ENCODE assay signal across 8 mouse cellular contexts in genomic region chr5:149440180-149440573, GRCm38 (mm10). TPM values are rescaled to one million over a fixed set of nuclear protein-coding genes. Genes with fewer than 3 reads are reported as not detected.
DNase-seq lines count a peak whose midpoint lies in the region; ATAC-seq and TF ChIP-seq lines count a peak whose summit lies in the region.

No protein-coding gene starts in this region.

- peak; percentile 42; the same call in 1 of the 2 replicates for ATAC-seq in megakaryocyte-erythroid progenitor cell, adult 5-6 weeks (replicated peaks; ENCODE audit: low FRiP score, low TSS enrichment, poor library complexity, severe bottlenecking)

- H3K4me1 ChIP-seq in ES-E14 (ENCODE audit: control insufficient read depth in 2 of 2, insufficient read depth in 2 of 2, low read length in 2 of 2, poor library complexity in 1 of 2): peaks cover 3 to 5% of the 10 kb centered on the region in 2 experiments; a peak in 2 of 4 replicates
- peaks cover 33% of the 10 kb centered on the region for H3K4me1 ChIP-seq in cerebellum, adult 2 months (ENCODE audit: control insufficient read depth, insufficient read depth, low read length)
- H3K4me1 ChIP-seq in hindbrain, embryonic 10.5 days (replicated peaks): peaks cover 49% of the 10 kb centered on the region

- H3K36me3 ChIP-seq in ES-E14 (ENCODE audit: control insufficient read depth, insufficient read depth, low read length, poor library complexity, severe bottlenecking): no peaks in the 10 kb centered on the region
- H3K36me3 ChIP-seq in hindbrain, embryonic 10.5 days: no peaks in the 10 kb centered on the region

- no peaks in the 10 kb centered on the region for H3K9me3 ChIP-seq in ES-E14 (ENCODE audit: control insufficient read depth, insufficient read depth, low read depth, low read length)
- no peaks in the 10 kb centered on the region for H3K9me3 ChIP-seq in hindbrain, embryonic 10.5 days

- intact Hi-C loops in left cerebral cortex, adult 2 months (cut with DNase I): no loop called here

- DNase-seq in ES-E14 (ENCODE audit: low read depth, low spot score): no peak
- DNase-seq in cerebellum, adult 2 months: peak; percentile 96 to 98
- peak; percentile 44 for DNase-seq in forelimb bud, embryonic 11.5 days (ENCODE audit: low read depth, low spot score)
- peak; percentile 85 for DNase-seq in hindbrain, embryonic 10.5 days (ENCODE audit: low spot score)
- peak; percentile 64 to 76 for DNase-seq in left cerebral cortex, adult 2 months (ENCODE audit: extremely low spot score in 1 of 2, low spot score in 2 of 2)
- DNase-seq in right cerebral cortex, postnatal 25 days: peak; percentile 80
- DNase-seq in spleen, adult 12 weeks (ENCODE audit: low spot score): no peak

- no peak overlapping the region for H3K9ac ChIP-seq in ES-E14 (ENCODE audit: insufficient read depth, low read depth, low read length, poor library complexity, severe bottlenecking)

- no peaks in the 10 kb centered on the region for H3K27me3 ChIP-seq in cerebellum, adult 2 months (ENCODE audit: control insufficient read depth, insufficient read depth, low read length)
- H3K27me3 ChIP-seq in hindbrain, embryonic 10.5 days (ENCODE audit: insufficient read depth, poor library complexity, severe bottlenecking): no peaks in the 10 kb centered on the region

- no peak; the same call in 1 of the 2 replicates for TF ChIP-seq POLR2A in cerebellum, adult 2 months (IDR thresholded peaks at IDR 0.05; ENCODE audit: borderline replicate concordance, insufficient read depth, low read length)

- in situ Hi-C loops in ES-E14 (cut with MboI; ENCODE audit: low sequenced_read_pairs in 2 of 2, unreplicated experiment in 2 of 2): no loop called here

- no peak overlapping the region for H3K27ac ChIP-seq in ES-E14 (ENCODE audit: insufficient read depth, low read depth, low read length, poor library complexity, severe bottlenecking)
- H3K27ac ChIP-seq in cerebellum, adult 2 months (ENCODE audit: insufficient read depth, low read length): peak overlapping the region; percentile 53
- H3K27ac ChIP-seq in hindbrain, embryonic 10.5 days: peak overlapping the region; percentile 91
- H3K27ac ChIP-seq in left cerebral cortex, adult 2 months: peak overlapping the region; percentile 79

- no peak for TF ChIP-seq CTCF in cerebellum, adult 2 months (IDR thresholded peaks at IDR 0.05; ENCODE audit: borderline replicate concordance, insufficient read depth, low read depth, low read length)
- TF ChIP-seq CTCF in left cerebral cortex, adult 2 months (IDR thresholded peaks at IDR 0.05): no peak

- H3K4me3 ChIP-seq in ES-E14 (ENCODE audit: insufficient read depth in 1 of 2, low read depth in 1 of 2, low read length in 2 of 2, poor library complexity in 1 of 2, severe bottlenecking in 1 of 2): peak overlapping the region; percentile 47 to 55; a peak in 3 of 4 replicates
- H3K4me3 ChIP-seq in cerebellum, adult 2 months (replicated peaks; ENCODE audit: insufficient read depth, low read depth, low read length): peak overlapping the region; percentile 60
- H3K4me3 ChIP-seq in hindbrain, embryonic 10.5 days: peak overlapping the region; percentile 53
- H3K4me3 ChIP-seq in left cerebral cortex, adult 2 months: peak overlapping the region; percentile 48

- WGBS in cerebellum, adult 2 months: 1% methylated on average over 18 of the region's 18 CpGs
- WGBS in hindbrain, embryonic 10.5 days: under 1% methylated on average over 18 of the region's 18 CpGs

TF ChIP-seq in ES-E14, 5 proteins besides CTCF, POLR2A, EP300 and RAD21:
- TF ChIP-seq MAFK (IDR thresholded peaks at IDR 0.05; ENCODE audit: insufficient read depth, low read depth, low read length): peak; percentile 63; the same call in 1 of the 2 replicates
- no peak for TF ChIP-seq CHD2 (IDR thresholded peaks at IDR 0.05; ENCODE audit: low read depth, low read length)

RNA-seq across cellular contexts. Expression of gene Tex26, which starts 0.7 kb away (rescaled TPM):
- 0.32 and 0.71 TPM in 2 replicates for total RNA-seq in ES-E14 (2012; rRNA removed)
- 0.30 and 0.34 TPM in 2 replicates for polyA plus RNA-seq in cerebellum, adult 2 months (2012; rRNA removed)
- polyA plus RNA-seq in hindbrain, embryonic 10.5 days (2016; fragmentation: Nextera tagmentation; extraction: Ambion mirVana): 1.1 and 2.9 TPM in 2 replicates
- under 1 TPM in 1 of 2 experiments, not detected in 1; 0.77 TPM for total RNA-seq in left cerebral cortex, adult 2 months (2021)
- total RNA-seq in megakaryocyte-erythroid progenitor cell, adult 5-6 weeks (2014; fragmentation: Nextera tagmentation): not detected in 2 replicates
- total RNA-seq in megakaryocyte-erythroid progenitor cell, adult 5-6 weeks (2017): not detected in 2 replicates

RNA-seq across cellular contexts. Expression of gene Medag, which starts 28.6 kb away (rescaled TPM):
- not detected in 2 replicates for total RNA-seq in ES-E14 (2012; rRNA removed)
- polyA plus RNA-seq in cerebellum, adult 2 months (2012; rRNA removed): 14.2 and 14.7 TPM in 2 replicates
- polyA plus RNA-seq in hindbrain, embryonic 10.5 days (2016; fragmentation: Nextera tagmentation; extraction: Ambion mirVana): 0.37 and 0.61 TPM in 2 replicates
- total RNA-seq in left cerebral cortex, adult 2 months (2021): 10 to 100 TPM; 17.1 to 19.1 TPM
- not detected in 2 replicates for total RNA-seq in megakaryocyte-erythroid progenitor cell, adult 5-6 weeks (2014; fragmentation: Nextera tagmentation)
- not detected in 2 replicates for total RNA-seq in megakaryocyte-erythroid progenitor cell, adult 5-6 weeks (2017)

Comparison
In these comparisons a context has a peak if more than half of its experiments do, and no peak if none do; other contexts are left out.
1. DNase-seq: peak in cerebellum, adult 2 months (2 of 2), forelimb bud, embryonic 11.5 days (single experiment), hindbrain, embryonic 10.5 days (single experiment), left cerebral cortex, adult 2 months (2 of 2) and right cerebral cortex, postnatal 25 days (single experiment); none in ES-E14 (single experiment) and spleen, adult 12 weeks (single experiment).
2. RNA of gene Medag, which starts 28.6 kb away (total RNA-seq): 17.1 to 19.1 TPM in left cerebral cortex, adult 2 months; not detected in ES-E14 and not detected in megakaryocyte-erythroid progenitor cell, adult 5-6 weeks; every median in the first group is over 10 times any median in the second.
3. Peak in every context shown above with its lines, with median percentiles within 50 percentile points of each other: H3K4me3 ChIP-seq.